Mouse (Mus musculus) G1E (cell line): Measurements from ENCODE around the gene Tmem62. TPM values are rescaled to one million over a fixed set of nuclear protein-coding genes. Genes with fewer than 3 reads are reported as not detected.

Experiments used
- ATAC-seq: 2 replicates; pipeline ENCODE4 v1.8.0; 2016; ENCODE audit warnings: mild to moderate bottlenecking; ENCODE audit not compliant: insufficient number of reproducible peaks, poor library complexity, low FRiP score, severe bottlenecking; ENCODE audit errors: extremely low read depth
- DNase-seq: peaks from one replicate; pipeline ENCODE4 v3.0.0; 2012; ENCODE audit warnings: low spot score
- H3K27me3 ChIP-seq: 2 replicates; pipeline ENCODE4 v1.6.1; 2012; ENCODE audit warnings: mild to moderate bottlenecking, low read length, inconsistent platforms; ENCODE audit not compliant: insufficient read depth
- H3K36me3 ChIP-seq: replicated peaks from 2 replicates; pipeline ENCODE3; 2012; ENCODE audit warnings: mild to moderate bottlenecking, inconsistent platforms
- H3K4me1 ChIP-seq: 2 replicates; pipeline ENCODE4 v1.6.1; 2012; ENCODE audit warnings: low read depth, low read length, inconsistent platforms, mixed read lengths; ENCODE audit not compliant: insufficient read depth
- H3K4me3 ChIP-seq: 2 replicates; pipeline ENCODE4 v1.5.1; 2012; ENCODE audit warnings: low read depth, mild to moderate bottlenecking, inconsistent platforms, low read length, moderate library complexity, mixed read lengths
- H3K9me3 ChIP-seq: replicated peaks from 2 replicates; pipeline ENCODE4 v1.6.1; 2012; ENCODE audit warnings: inconsistent platforms
- CTCF ChIP-seq: IDR thresholded peaks from 2 replicates; pipeline ENCODE4 v1.5.1; 2012; ENCODE audit warnings: low read depth, low read length, inconsistent platforms, mixed read lengths
- GATA1 ChIP-seq: IDR thresholded peaks from 2 replicates; pipeline ENCODE4 v1.6.1; 2012; ENCODE audit warnings: borderline replicate concordance, low read length, inconsistent platforms, mixed read lengths
- GATA2 ChIP-seq: IDR thresholded peaks from 2 replicates; pipeline ENCODE4 v1.6.1; 2012; ENCODE audit warnings: low read depth, low read length, inconsistent platforms, borderline replicate concordance
- POLR2AphosphoS5 ChIP-seq: IDR thresholded peaks from 2 replicates; pipeline ENCODE4 v1.6.1; 2012; ENCODE audit warnings: low read depth, low read length, inconsistent platforms; ENCODE audit not compliant: insufficient replicate concordance
- TAL1 ChIP-seq: conservative IDR thresholded peaks from 2 replicates; pipeline ENCODE4 v1.6.1; 2012; ENCODE audit warnings: low read depth, low read length, inconsistent platforms, mixed read lengths
- polyA plus RNA-seq: library from polyadenylated mRNA; stranded (reverse); fragments of >175 nt; gene quantifications from 2 replicates; pipeline ENCODE4 v1.2.3, GENCODE M21; 2012
- total RNA-seq, 2 experiments: library from RNA; stranded (forward) in 1 of 2; stranded (reverse) in 1 of 2; fragments of 200-1000 nt in 1 of 2; fragments of >200 nt in 1 of 2; fragmentation: Nextera tagmentation in 1 of 2; gene quantifications; 2 replicates each; pipeline ENCODE4 v1.2.3; 2014 to 2017

The Tmem62 gene
- total and polyA plus RNA-seq, 3 experiments: 1.7 to 16.9 (median 16.7) TPM

GRCm38 (mm10) chr2:120972964-120973363, 3.9 kb upstream of the Tmem62 start:
- no peaks in the 10 kb centered on the region for H3K36me3 ChIP-seq
- no peak overlapping the region for H3K4me3 ChIP-seq
- TF ChIP-seq GATA2: no peak
- no peak for TF ChIP-seq GATA1
- TF ChIP-seq TAL1: no peak
- no peak for TF ChIP-seq POLR2AphosphoS5
- TF ChIP-seq CTCF: no peak
- H3K9me3 ChIP-seq: no peaks in the 10 kb centered on the region
- DNase-seq: no peak
- no peak for ATAC-seq
- peaks cover 28% of the 10 kb centered on the region for H3K4me1 ChIP-seq
- H3K27me3 ChIP-seq: no peaks in the 10 kb centered on the region

DNA sequence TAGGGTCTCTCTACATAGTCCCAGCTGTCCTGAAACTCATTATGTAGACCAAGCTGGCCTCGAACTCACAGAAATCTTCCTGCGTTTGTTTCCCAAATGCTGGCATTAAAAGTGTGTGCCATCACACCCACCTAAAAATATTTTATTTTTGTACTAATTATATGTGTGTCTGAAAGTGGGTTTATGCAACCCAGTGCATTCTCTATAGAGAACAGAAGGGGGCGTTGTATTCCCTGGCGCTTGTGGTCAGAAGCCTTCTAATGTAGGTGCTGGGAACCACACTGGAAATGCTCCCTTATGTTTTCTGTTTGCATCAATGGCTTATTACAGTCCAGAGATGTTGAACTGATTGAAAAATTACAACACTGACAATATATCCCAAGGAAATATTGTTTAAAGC, 509 bp upstream of the Tmem62 start:
- DNase-seq (peak; percentile 24), ATAC-seq (no peak)
- Histone ChIP-seq H3K4me1 (peaks cover 19% of the 10 kb centered on the region), H3K9me3 (no peaks in the 10 kb centered on the region), H3K4me3 (no peak overlapping the region), H3K36me3 (peaks cover 13% of the 10 kb centered on the region), H3K27me3 (no peaks in the 10 kb centered on the region)
- TF ChIP-seq GATA1 (no peak), CTCF (peak; percentile 17; the same call in 1 of the 2 replicates), TAL1 (no peak), POLR2AphosphoS5 (no peak), GATA2 (no peak)

GRCm38 (mm10) chr2:120977926-120978692, 1.3 kb downstream of the Tmem62 start:
- Histone ChIP-seq H3K4me1 (peaks cover 10% of the 10 kb centered on the region), H3K36me3 (peaks cover 20% of the 10 kb centered on the region), H3K9me3 (no peaks in the 10 kb centered on the region), H3K27me3 (no peaks in the 10 kb centered on the region), H3K4me3 (peak overlapping the region; percentile 82)
- no peak for DNase-seq
- no peak for ATAC-seq
- TF ChIP-seq CTCF: no peak
- no peak for TF ChIP-seq POLR2AphosphoS5
- no peak for TF ChIP-seq GATA2
- TF ChIP-seq GATA1: no peak
- TF ChIP-seq TAL1: no peak

DNA sequence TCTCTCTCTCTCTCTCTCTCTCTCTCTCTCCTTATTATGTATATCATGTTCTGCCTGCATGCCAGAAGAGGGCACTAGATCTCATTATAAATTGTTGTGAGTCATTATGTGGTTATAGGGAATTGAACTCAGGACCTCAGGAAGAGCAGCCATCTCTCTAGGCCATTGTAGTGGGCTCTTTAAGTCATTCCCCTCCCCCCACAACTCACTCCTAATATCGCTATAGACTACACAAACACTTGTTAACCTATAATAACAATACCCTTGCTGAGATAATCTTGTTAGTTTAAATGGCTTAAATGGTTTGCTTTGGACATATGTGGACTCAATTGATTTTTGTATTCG, 1.8 kb downstream of the Tmem62 start:
- ATAC-seq: no peak
- DNase-seq: no peak
- TF ChIP-seq GATA2 (no peak), CTCF (no peak), GATA1 (no peak), TAL1 (no peak), POLR2AphosphoS5 (no peak)

DNA sequence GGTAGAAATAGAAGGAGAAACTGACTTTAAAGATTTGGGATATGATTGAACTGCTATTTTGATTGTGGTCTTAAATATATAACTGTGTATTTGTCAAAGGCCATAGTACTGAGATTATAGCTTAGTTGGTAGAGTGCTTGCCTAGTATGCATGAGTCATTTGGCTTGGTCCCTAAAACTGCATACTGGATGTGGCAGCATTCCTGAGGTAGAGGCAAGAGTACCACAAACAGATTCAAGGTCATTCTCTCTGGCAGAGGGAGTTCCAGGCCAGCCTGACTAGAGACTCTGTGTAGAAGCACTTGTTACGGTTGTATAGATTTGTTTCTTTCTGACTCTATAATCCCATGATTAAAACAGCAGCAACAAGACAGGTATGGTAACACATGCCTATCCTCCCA, 3.0 kb downstream of the Tmem62 start:
- TF ChIP-seq POLR2AphosphoS5 (no peak), CTCF (no peak), GATA2 (no peak), GATA1 (no peak), TAL1 (no peak)
- Histone ChIP-seq H3K4me1 (peaks cover 10% of the 10 kb centered on the region), H3K27me3 (no peaks in the 10 kb centered on the region), H3K4me3 (no peak overlapping the region), H3K36me3 (peaks cover 24% of the 10 kb centered on the region), H3K9me3 (no peaks in the 10 kb centered on the region)
- ATAC-seq (no peak), DNase-seq (no peak)

More for the DNA sequence above, 1.8 kb downstream of the Tmem62 start:
- H3K36me3 ChIP-seq: peaks cover 22% of the 10 kb centered on the region
- peaks cover 10% of the 10 kb centered on the region for H3K4me1 ChIP-seq
- H3K4me3 ChIP-seq: no peak overlapping the region
- H3K27me3 ChIP-seq: no peaks in the 10 kb centered on the region
- no peaks in the 10 kb centered on the region for H3K9me3 ChIP-seq

GRCm38 (mm10) chr2:120980861-120981260, 4.0 kb downstream of the Tmem62 start:
- TF ChIP-seq GATA2 (no peak), GATA1 (no peak), CTCF (no peak), TAL1 (no peak), POLR2AphosphoS5 (no peak)
- H3K27me3 ChIP-seq: no peaks in the 10 kb centered on the region

GRCm38 (mm10) chr2:120983611-120984010, 6.8 kb downstream of the Tmem62 start:
- H3K4me3 ChIP-seq: no peak overlapping the region
- TF ChIP-seq GATA2: no peak
- TF ChIP-seq CTCF: no peak
- TF ChIP-seq GATA1: no peak
- TF ChIP-seq TAL1: no peak
- no peak for TF ChIP-seq POLR2AphosphoS5
- no peaks in the 10 kb centered on the region for H3K4me1 ChIP-seq
- no peaks in the 10 kb centered on the region for H3K9me3 ChIP-seq
- no peaks in the 10 kb centered on the region for H3K27me3 ChIP-seq
- peaks cover 40% of the 10 kb centered on the region for H3K36me3 ChIP-seq
- ATAC-seq (no peak), DNase-seq (no peak)

More at GRCm38 (mm10) chr2:120980861-120981260, 4.0 kb downstream of the Tmem62 start:
- Histone ChIP-seq H3K4me1 (peaks cover 10% of the 10 kb centered on the region), H3K36me3 (peaks cover 29% of the 10 kb centered on the region), H3K9me3 (no peaks in the 10 kb centered on the region), H3K4me3 (no peak overlapping the region)
- DNase-seq (no peak), ATAC-seq (no peak)
